Mouse (Mus musculus): ENCODE data around the gene Xpa. TPM values are rescaled to one million over a fixed set of nuclear protein-coding genes. Genes with fewer than 3 reads are reported as not detected.

The Xpa gene
- polyA plus RNA-seq, 1 experiment from 2014 or later = 34.0 TPM

- no peak overlapping the region for H3K27ac ChIP-seq (ENCODE audit: low read depth, low read length)
- no peaks in the 10 kb centered on the region for H3K27me3 ChIP-seq (replicated peaks; ENCODE audit: control insufficient read depth, insufficient read depth, low read length)
- H3K4me3 ChIP-seq (ENCODE audit: low read depth, low read length) = no peak overlapping the region
- no peak for ATAC-seq
- no peaks in the 10 kb centered on the region for H3K9me3 ChIP-seq (replicated peaks; ENCODE audit: control insufficient read depth, low read length)
- no peak for DNase-seq (ENCODE audit: low spot score)
- no peak overlapping the region for H3K4me2 ChIP-seq (ENCODE audit: low read length)
- no peak overlapping the region for H3K9ac ChIP-seq (ENCODE audit: low read length)
- peaks cover 80% of the 10 kb centered on the region for H3K36me3 ChIP-seq (ENCODE audit: control insufficient read depth, insufficient read depth, low read length)
- whole genome bisulfite sequencing = 86% methylated on average over 10 of the region's 10 CpGs
- no peaks in the 10 kb centered on the region for H3K4me1 ChIP-seq (ENCODE audit: control insufficient read depth, insufficient read depth, low read length)
Observed at GRCm38 (mm10) chr4:46116544-46117175, 79.5 kb downstream of the Xpa start.

- H3K4me2 ChIP-seq (ENCODE audit: low read length) = no peak overlapping the region
- ATAC-seq = no peak
- H3K9me3 ChIP-seq (replicated peaks; ENCODE audit: control insufficient read depth, low read length) = no peaks in the 10 kb centered on the region
- no peak for DNase-seq (ENCODE audit: low spot score)
- H3K27ac ChIP-seq (ENCODE audit: low read depth, low read length) = no peak overlapping the region
- no peak overlapping the region for H3K9ac ChIP-seq (ENCODE audit: low read length)
- no peaks in the 10 kb centered on the region for H3K27me3 ChIP-seq (replicated peaks; ENCODE audit: control insufficient read depth, insufficient read depth, low read length)
- 83% methylated on average over 1 of the region's 1 CpGs for WGBS
- no peak overlapping the region for H3K4me3 ChIP-seq (ENCODE audit: low read depth, low read length)
- H3K36me3 ChIP-seq (ENCODE audit: control insufficient read depth, insufficient read depth, low read length) = peaks cover 67% of the 10 kb centered on the region
- no peaks in the 10 kb centered on the region for H3K4me1 ChIP-seq (ENCODE audit: control insufficient read depth, insufficient read depth, low read length)
Observed at GRCm38 (mm10) chr4:46115308-46115707, 80.8 kb downstream of the Xpa start.

- no peaks in the 10 kb centered on the region for H3K9me3 ChIP-seq (replicated peaks; ENCODE audit: control insufficient read depth, low read length)
- H3K4me3 ChIP-seq (ENCODE audit: low read depth, low read length) = no peak overlapping the region
- H3K9ac ChIP-seq (ENCODE audit: low read length) = no peak overlapping the region
- ATAC-seq (no peak), DNase-seq (ENCODE audit: low spot score) (no peak)
- H3K27ac ChIP-seq (ENCODE audit: low read depth, low read length) = no peak overlapping the region
- WGBS = 77% methylated on average over 3 of the region's 3 CpGs
- peaks cover 28% of the 10 kb centered on the region for H3K36me3 ChIP-seq (ENCODE audit: control insufficient read depth, insufficient read depth, low read length)
- H3K4me2 ChIP-seq (ENCODE audit: low read length) = no peak overlapping the region
- H3K4me1 ChIP-seq (ENCODE audit: control insufficient read depth, insufficient read depth, low read length) = no peaks in the 10 kb centered on the region
- no peaks in the 10 kb centered on the region for H3K27me3 ChIP-seq (replicated peaks; ENCODE audit: control insufficient read depth, insufficient read depth, low read length)
Observed at GRCm38 (mm10) chr4:46111361-46111760, 84.8 kb downstream of the Xpa start.

GRCm38 (mm10) chr4:46110084-46110483 lies 86.0 kb downstream of the Xpa start:
- no peak for ATAC-seq
- 91% methylated on average over 8 of the region's 8 CpGs for WGBS
- H3K4me3 ChIP-seq (ENCODE audit: low read depth, low read length) = no peak overlapping the region

More at GRCm38 (mm10) chr4:46110084-46110483, 86.0 kb downstream of the Xpa start:
- Histone ChIP-seq H3K9me3 (replicated peaks; ENCODE audit: control insufficient read depth, low read length) (no peaks in the 10 kb centered on the region), H3K27ac (ENCODE audit: low read depth, low read length) (no peak overlapping the region), H3K36me3 (ENCODE audit: control insufficient read depth, insufficient read depth, low read length) (peaks cover 15% of the 10 kb centered on the region), H3K9ac (ENCODE audit: low read length) (no peak overlapping the region), H3K4me1 (ENCODE audit: control insufficient read depth, insufficient read depth, low read length) (no peaks in the 10 kb centered on the region), H3K27me3 (replicated peaks; ENCODE audit: control insufficient read depth, insufficient read depth, low read length) (no peaks in the 10 kb centered on the region), H3K4me2 (ENCODE audit: low read length) (no peak overlapping the region)
- no peak for DNase-seq (ENCODE audit: low spot score)

Other genes with a start within 250 kb of the Xpa start
- gene Tdrd7, start 231.0 kb downstream of the Xpa start, polyA plus RNA-seq (2014; fragmentation: Nextera tagmentation; extraction: Ambion mirVana) = 15.0 and 18.7 TPM in 2 replicates
- 0.80 and 0.93 TPM in 2 replicates for gene Tmod1, start 157.4 kb downstream of the Xpa start, polyA plus RNA-seq (2014; fragmentation: Nextera tagmentation; extraction: Ambion mirVana)
- gene Ncbp1, start 57.7 kb downstream of the Xpa start, polyA plus RNA-seq (2014; fragmentation: Nextera tagmentation; extraction: Ambion mirVana) = 114 and 118 TPM in 2 replicates
- gene Tstd2, start 57.6 kb downstream of the Xpa start, polyA plus RNA-seq (2014; fragmentation: Nextera tagmentation; extraction: Ambion mirVana) = 18.3 TPM in 2 replicates
- gene Foxe1, start 147.3 kb upstream of the Xpa start, polyA plus RNA-seq (2014; fragmentation: Nextera tagmentation; extraction: Ambion mirVana) = not detected in 2 replicates
- 13.2 and 15.0 TPM in 2 replicates for gene Trmo, start 193.1 kb upstream of the Xpa start, polyA plus RNA-seq (2014; fragmentation: Nextera tagmentation; extraction: Ambion mirVana)
- 0.27 TPM in 1 of 2 replicates, not detected in the other for gene Hemgn, start 217.2 kb upstream of the Xpa start, polyA plus RNA-seq (2014; fragmentation: Nextera tagmentation; extraction: Ambion mirVana)

Data from forebrain, embryonic 14.5 days (tissue).